Mouse (Mus musculus) heart, postnatal 36 days (tissue): ENCODE measurements around the gene Prr3. TPM values are rescaled to one million over a fixed set of nuclear protein-coding genes. Genes with fewer than 3 reads are reported as not detected.
"Not testable (repeated sequence)": the region's sequence is repeated elsewhere in the genome, so short reads cannot be mapped to it uniquely, and the experiment has no call there.

Experiments
- DNase-seq, 2 experiments: peaks; one replicate each; pipeline ENCODE4 v3.0.0; 2021 to 2022
- intact Hi-C: fragments of 180-260 bp; cut with DNase I; formaldehyde crosslinking; loops from one replicate; pipeline ENCODE4 v1.15.1; 2025
- microRNA-seq, 2 experiments: library from miRNA; unstranded; fragments of <30 nt; microRNA quantifications; one replicate each; pipeline ENCODE4 v1.2.0; 2021; ENCODE audit warnings: borderline number of aligned reads in 2 of 2
- total RNA-seq, 2 experiments: library from RNA; stranded (reverse); gene quantifications; 2 replicates each; pipeline ENCODE4 v1.2.3; 2021

The Prr3 gene
- total RNA-seq, 2 experiments from 2014 or later, result 3.9 to 6.3 TPM

DNA sequence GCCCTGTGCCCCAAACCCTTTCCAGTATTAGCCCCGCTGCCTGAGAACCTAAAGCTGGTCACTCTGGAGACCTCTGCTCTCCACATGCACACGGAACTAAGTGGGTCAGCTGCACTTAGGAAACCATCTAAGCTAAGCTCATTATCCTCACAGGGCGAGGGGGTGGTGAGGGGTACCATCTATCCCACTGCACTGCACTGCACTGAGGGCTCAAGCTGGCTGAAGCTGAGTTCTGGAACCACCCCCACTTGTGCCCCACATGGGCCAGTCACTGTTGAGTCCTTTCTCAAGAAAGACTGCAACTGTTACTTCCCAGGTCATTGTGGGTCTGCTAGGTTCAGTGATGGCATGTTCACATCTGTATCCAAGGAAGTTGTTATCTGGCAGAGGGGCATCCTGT lies 27.5 kb downstream of the Prr3 start:
- intact Hi-C loops, DNase-seq: not testable (repeated sequence)

DNA sequence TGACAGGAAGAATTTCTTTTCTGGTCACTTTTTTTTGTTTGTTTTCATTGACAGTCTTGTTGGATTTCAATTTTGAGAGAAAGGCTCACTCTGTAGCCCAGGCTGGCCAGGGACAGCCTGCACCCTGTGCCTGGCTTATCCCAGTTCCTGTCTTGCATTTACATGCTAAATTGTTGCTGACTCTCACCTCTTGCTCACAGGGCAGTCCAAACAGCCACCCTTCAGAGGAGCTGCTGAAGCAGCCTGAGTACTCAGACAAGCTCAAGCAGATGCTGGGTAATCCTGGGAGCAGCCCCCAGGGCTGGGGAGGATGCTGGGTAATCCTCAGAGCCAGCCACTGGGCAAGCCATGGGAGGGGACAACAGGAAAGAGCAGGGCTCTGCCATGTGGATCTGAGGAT lies 29.1 kb downstream of the Prr3 start:
- DNase-seq, intact Hi-C loops: not testable (repeated sequence)

DNA sequence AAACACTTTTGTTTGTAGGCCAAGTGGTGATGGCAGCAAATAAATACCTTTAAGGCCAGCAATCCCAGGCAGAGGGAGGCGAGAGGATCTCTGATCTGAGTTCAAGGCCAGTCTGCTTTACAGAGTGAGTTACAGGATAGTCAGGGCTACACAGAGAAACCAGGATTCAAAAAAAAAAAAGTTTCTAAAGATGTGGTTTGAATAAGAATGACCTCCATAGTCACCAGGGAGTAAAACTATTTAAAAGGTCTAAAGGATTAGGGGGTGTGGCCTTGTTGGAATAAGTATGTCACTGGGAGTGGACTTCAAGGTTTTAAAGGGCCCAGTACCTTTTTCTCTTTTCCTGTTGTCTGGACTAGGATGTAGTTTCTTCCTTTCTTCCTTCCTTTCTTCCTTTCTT lies 40.1 kb downstream of the Prr3 start:
- intact Hi-C loops, result loop anchor here (5.0 to 10.0 kb wide), 4 partner anchors 95 to 252 kb away; partner anchors contain the start of genes H2-T23 and H2-T3
- DNase-seq, result no peak

DNA sequence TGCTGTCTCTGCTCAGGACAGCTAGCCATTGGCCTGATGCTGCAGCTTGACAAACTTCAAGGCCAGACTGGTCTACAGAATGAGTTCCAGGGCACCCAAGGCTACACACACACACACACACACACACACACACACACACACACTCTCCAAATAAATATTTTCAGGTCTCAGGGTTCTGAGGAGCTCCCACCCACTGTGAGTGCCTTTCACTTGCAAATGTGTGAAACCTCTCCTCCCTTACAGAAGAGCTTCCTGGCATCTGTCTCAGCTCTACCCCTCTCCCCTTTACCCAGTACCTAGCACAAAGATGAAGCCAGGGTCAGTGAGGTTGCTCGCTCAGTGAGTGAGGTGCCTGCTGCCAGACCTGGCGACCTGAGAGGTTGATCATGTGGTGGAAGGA lies 40.9 kb downstream of the Prr3 start:
- DNase-seq, result no peak
- intact Hi-C loops, result loop anchor here (5.0 to 10.0 kb wide), 4 partner anchors 96 to 253 kb away; partner anchors contain the start of genes H2-T23 and H2-T3

DNA sequence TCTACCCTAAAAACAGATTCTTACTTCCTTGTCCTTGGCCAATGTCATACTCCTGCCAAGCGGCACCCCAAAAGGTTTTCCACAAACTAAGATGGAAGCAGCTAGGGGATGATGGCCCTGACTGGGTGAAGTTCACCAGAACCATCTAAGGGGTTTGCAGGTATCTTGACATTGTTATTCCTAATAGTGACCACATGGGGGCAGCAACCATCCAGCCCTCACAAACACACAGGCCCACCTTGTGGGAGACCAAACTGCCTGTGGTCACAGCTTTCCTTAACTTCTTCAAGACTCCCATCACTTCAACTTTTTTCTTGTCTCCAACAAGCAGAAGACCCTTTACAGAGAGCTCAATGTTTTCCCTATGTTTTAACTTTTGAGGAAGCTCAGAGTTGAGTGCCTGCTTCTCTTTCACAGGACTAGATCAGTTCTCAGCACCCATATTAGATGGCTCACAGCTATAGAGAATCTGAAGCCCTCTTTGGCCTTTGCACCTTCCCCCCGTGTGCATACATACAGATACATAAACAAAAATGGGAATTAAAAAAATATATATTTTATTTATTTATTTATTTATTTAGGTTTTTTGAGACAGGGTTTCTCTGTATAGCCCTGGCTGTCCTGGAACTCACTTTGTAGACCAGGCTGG lies 42.2 kb downstream of the Prr3 start:
- DNase-seq, result peak; percentile 31 to 52
- intact Hi-C loops, result loop anchor here (1.0 to 10.0 kb wide), 5 partner anchors 55 to 254 kb away; partner anchors contain the start of genes H2-T23 and H2-T3

DNA sequence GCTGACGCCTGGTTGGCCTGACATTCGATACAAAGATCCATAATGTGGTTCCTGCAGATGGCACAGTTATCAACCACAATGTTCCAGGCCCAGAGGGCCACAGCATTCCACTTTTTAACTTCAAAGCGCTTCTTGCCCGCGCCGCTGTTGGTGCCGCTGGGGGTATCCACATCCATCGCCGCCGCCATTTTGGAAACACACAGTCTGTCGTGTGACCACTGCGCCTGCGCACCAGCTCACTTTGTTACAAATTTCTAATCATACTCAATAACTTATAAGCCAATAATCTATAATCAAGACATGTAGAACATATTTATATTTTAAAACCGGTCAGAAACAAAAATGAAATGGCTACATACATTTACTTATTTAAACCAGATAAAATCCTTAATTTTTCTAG lies 44.3 kb downstream of the Prr3 start:
- not testable (repeated sequence) for DNase-seq
- intact Hi-C loops, result loop anchor here (5.0 to 10.0 kb wide), 4 partner anchors 99 to 257 kb away; partner anchors contain the start of genes H2-T23 and H2-T3

DNA sequence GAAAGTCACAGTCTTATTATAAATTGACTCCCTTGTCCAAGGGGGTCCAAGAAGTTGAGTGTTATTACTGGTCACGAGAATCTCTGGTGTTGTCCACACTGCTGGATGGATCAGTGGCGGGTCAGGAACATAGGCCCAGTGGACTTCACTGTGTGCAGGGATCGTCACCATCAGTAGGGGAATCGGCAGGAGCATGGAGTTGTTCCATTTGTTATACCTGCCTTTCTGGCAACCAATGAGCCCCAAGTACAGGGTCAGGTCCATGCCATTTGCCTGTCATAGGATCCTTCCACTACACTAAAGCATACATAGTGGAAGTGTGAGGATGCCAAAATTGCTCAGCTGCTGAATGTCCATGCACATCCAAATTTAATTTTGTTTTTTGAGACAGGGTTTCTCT lies 47.4 kb downstream of the Prr3 start:
- intact Hi-C loops, result loop anchor here (10.0 kb wide), 2 partner anchors 102 to 132 kb away; partner anchors contain the start of gene H2-T23
- no peak for DNase-seq

DNA sequence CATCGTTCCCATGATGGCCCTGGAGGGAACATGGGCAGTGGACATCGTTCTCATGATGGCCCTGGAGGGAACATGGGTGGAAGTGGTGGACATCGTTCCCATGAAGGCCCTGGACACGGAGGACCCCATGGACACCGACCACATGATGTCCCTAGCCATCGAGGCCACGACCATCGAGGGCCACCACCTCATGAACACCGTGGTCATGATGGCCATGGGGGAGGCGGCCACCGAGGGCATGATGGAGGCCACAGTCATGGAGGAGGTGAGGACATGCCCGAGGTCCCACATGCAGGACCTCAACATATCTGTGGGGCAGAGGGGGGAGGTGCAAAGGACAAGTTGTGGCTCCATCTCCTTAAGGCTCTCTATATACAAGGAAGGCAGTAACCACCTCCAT lies 49.4 kb downstream of the Prr3 start:
- intact Hi-C loops, result loop anchor here (10.0 kb wide), 2 partner anchors 104 to 134 kb away; partner anchors contain the start of gene H2-T23
- DNase-seq, result no peak

DNA sequence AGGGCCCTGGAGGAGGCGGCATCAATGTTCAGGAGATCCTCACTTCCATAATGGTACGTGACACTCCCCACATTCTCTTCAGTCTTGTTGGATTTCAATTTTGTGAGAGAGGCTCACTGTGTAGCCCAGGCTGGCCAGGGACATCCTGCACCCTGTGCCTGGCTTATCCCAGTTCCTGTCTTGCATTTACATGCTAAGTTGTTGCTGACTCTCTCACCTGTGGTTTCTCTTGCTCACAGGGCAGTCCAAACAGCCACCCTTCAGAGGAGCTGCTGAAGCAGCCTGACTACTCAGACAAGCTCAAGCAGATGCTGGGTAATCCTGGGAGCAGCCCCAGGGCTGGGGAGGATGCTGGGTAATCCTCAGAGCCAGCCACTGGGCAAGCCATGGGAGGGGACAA lies 50.5 kb downstream of the Prr3 start:
- intact Hi-C loops, result no loop called here
- DNase-seq, result no peak

DNA sequence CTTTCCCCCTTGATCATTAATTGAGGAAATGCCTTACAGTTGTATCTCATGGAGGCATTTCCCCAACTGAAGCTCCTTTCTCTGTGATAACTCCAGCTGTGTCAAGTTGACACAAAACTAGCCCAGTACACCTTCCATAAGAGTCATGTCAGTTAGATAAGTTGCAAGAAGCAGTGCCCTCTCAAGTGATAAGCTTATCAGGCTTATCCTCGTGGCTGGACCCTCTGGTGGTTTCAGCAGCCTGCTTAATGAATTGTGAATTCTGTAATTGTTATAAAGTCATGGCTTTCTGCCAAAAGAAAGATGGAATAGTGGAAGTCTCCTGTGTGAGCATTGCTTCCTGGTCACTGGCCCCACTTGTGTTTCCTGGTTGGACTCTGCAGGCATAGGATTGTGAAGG lies 52.6 kb downstream of the Prr3 start:
- no peak for DNase-seq
- intact Hi-C loops, result no loop called here

DNA sequence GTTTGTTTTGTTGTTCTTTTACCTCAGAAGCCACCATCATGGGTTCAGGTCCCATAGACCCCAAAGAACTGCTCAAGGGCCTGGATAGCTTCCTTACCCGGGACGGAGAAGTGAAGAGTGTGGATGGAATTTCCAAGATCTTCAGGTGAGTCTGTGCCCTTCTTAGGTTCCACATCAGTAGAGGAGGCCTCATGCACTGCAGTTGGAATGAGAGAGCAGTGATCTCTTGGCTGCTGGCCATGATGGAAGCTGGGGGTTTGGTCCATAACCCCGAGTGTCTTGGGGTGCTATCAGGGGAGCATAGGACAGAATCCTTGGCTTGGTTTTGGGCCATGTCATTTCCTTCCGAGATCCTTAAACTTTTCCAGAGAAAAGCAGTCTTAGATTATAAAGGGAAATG lies 56.8 kb downstream of the Prr3 start:
- DNase-seq, result no peak
- intact Hi-C loops, result loop anchor here (5.0 kb wide), 1 partner anchor 59 kb away; the partner anchor contains the start of gene Prr3

DNA sequence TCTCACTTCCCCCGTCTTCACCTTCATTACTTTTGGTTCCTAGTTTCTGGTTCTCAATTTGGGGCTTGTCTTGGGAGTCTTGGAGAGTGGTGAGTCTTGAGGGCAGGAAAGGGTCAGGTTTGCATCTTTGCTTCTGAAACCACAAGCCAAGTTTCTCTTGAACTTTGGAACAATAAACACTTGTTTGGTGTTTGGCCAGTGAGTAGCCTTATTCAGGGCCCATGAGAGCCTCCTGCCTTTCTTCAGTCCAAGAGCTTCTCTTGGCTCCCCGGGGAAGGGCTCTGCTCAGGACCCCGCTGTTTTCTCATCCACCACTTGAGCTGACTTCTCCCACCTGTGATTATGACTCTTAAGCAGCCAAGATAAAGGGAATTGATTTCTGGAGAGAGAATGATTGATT lies 57.5 kb downstream of the Prr3 start:
- intact Hi-C loops, result loop anchor here (5.0 kb wide), 1 partner anchor 60 kb away; the partner anchor contains the start of gene Prr3
- DNase-seq, result no peak

Small RNAs within 50 kb of the gene (microRNA-seq; reads per million reads assigned to microRNA genes)
- gene Mir877, result 37.6 to 45.1 reads per million in 2 experiments

Other genes starting within 250 kb of the Prr3 start
- gene Ier3, start 158.6 kb downstream of the Prr3 start, total RNA-seq, result 10 to 100 TPM; 26.8 to 43.0 TPM
- 100 to 1,000 TPM; 154 to 159 TPM for gene Flot1, start 157.0 kb downstream of the Prr3 start, total RNA-seq
- gene Tubb5, start 141.9 kb downstream of the Prr3 start, total RNA-seq, result 10 to 100 TPM; 87.6 to 91.6 TPM
- 10 to 100 TPM; 12.2 to 14.2 TPM for gene Mdc1, start 138.7 kb downstream of the Prr3 start, total RNA-seq
- 1 to 10 TPM; 2.3 to 2.4 TPM for gene Nrm, start 118.9 kb downstream of the Prr3 start, total RNA-seq
- gene Ppp1r18, start 114.6 kb downstream of the Prr3 start, total RNA-seq, result 10 to 100 TPM; 15.6 to 17.0 TPM
- gene Dhx16, start 100.4 kb downstream of the Prr3 start, total RNA-seq, result 10 to 100 TPM; 19.2 to 22.2 TPM
- 100 to 1,000 TPM; 109 to 112 TPM for gene 2310061I04Rik, start 82.8 kb downstream of the Prr3 start, total RNA-seq
- gene Atat1, start 70.2 kb downstream of the Prr3 start, total RNA-seq, result 1 to 10 TPM; 6.6 to 6.8 TPM
- gene Mrps18b, start 63.8 kb downstream of the Prr3 start, total RNA-seq, result 10 to 100 TPM; 51.6 to 53.4 TPM
- gene Ppp1r10, start 63.8 kb downstream of the Prr3 start, total RNA-seq, result 10 to 100 TPM; 22.6 to 44.3 TPM
- 10 to 100 TPM; 69.8 to 73.4 TPM for gene Abcf1, start 10.5 kb downstream of the Prr3 start, total RNA-seq
- 10 to 100 TPM; 28.6 to 32.7 TPM for gene Gnl1, start 385 bp downstream of the Prr3 start, total RNA-seq
- gene H2-T24, start 40.3 kb upstream of the Prr3 start, total RNA-seq, result 10 to 100 TPM in 1 of 2 experiments, 1 to 10 TPM in 1; 6.5 to 14.0 TPM
- gene H2-T23, start 52.6 kb upstream of the Prr3 start, total RNA-seq, result 10 to 100 TPM; 23.7 to 38.9 TPM
- 1 to 10 TPM; 9.5 to 10.0 TPM for gene H2-T22, start 62.5 kb upstream of the Prr3 start, total RNA-seq
- gene Gm6034, start 62.7 kb upstream of the Prr3 start, total RNA-seq, result not detected
- gene Gm11127, start 78.1 kb upstream of the Prr3 start, total RNA-seq, result 1 to 10 TPM; 3.4 to 4.3 TPM
- gene Gm19684, start 141.4 kb upstream of the Prr3 start, total RNA-seq, result under 1 TPM; 0.19 to 0.22 TPM
- not detected for gene Gm7030, start 149.2 kb upstream of the Prr3 start, total RNA-seq
- gene Gm8909, start 188.3 kb upstream of the Prr3 start, total RNA-seq, result not detected
- not detected for gene H2-T3, start 210.1 kb upstream of the Prr3 start, total RNA-seq